Mouse (Mus musculus) embryonic fibroblast, embryonic 13.5 days (primary cell): ENCODE data around the gene Krtap24-1.

Source experiments
- CTCF ChIP-seq: IDR thresholded peaks from 2 replicates; pipeline ENCODE4 v1.5.1; 2011; ENCODE audit warnings: mild to moderate bottlenecking, control low read depth, low read length, moderate library complexity, borderline replicate concordance; ENCODE audit not compliant: insufficient read depth
- POLR2A ChIP-seq: IDR thresholded peaks from 2 replicates; pipeline ENCODE4 v1.6.1; 2011; ENCODE audit warnings: low read depth, mild to moderate bottlenecking, control low read depth, low read length, moderate library complexity

GRCm38 (mm10) chr16:88647358-88647846 is 35.3 kb upstream of the Krtap24-1 start, which contains the start of gene Krtap26-1:
- TF ChIP-seq POLR2A (no peak), CTCF (no peak)
